Comparison of ENCODE assay signal across 9 mouse cellular contexts in genomic region chr8:4413206-4413605, GRCm38 (mm10).
DNase-seq lines count a peak whose midpoint lies in the region; TF ChIP-seq lines count a peak whose summit lies in the region.
"Had no signal": no experiment of that assay in that cellular context is flagged by ENCODE, and none has a peak within 500 bp of the region (broad histone marks: within the 10 kb centered on the region; RNA-seq: fewer than 3 reads in every experiment).

No protein-coding gene starts in this region.

- H3K36me3 ChIP-seq in ES-E14 (ENCODE audit: control insufficient read depth, insufficient read depth, low read length, poor library complexity, severe bottlenecking) = no peaks in the 10 kb centered on the region
- H3K36me3 ChIP-seq in midbrain, embryonic 10.5 days = no peaks in the 10 kb centered on the region

- H3K4me3 ChIP-seq in ES-E14 (ENCODE audit: insufficient read depth in 1 of 2, low read depth in 1 of 2, low read length in 2 of 2, poor library complexity in 1 of 2, severe bottlenecking in 1 of 2) = no peak overlapping the region
- no peak overlapping the region for H3K4me3 ChIP-seq in midbrain, embryonic 10.5 days

- no peak overlapping the region for H3K9ac ChIP-seq in ES-E14 (ENCODE audit: insufficient read depth, low read depth, low read length, poor library complexity, severe bottlenecking)

- H3K4me1 ChIP-seq in ES-E14 (ENCODE audit: control insufficient read depth in 2 of 2, insufficient read depth in 2 of 2, low read length in 2 of 2, poor library complexity in 1 of 2) = no peaks in the 10 kb centered on the region
- H3K4me1 ChIP-seq in midbrain, embryonic 10.5 days = peaks cover 12% of the 10 kb centered on the region

- no peak overlapping the region for H3K27ac ChIP-seq in ES-E14 (ENCODE audit: insufficient read depth, low read depth, low read length, poor library complexity, severe bottlenecking)
- H3K27ac ChIP-seq in midbrain, embryonic 10.5 days (replicated peaks) = peak overlapping the region; percentile 55; the same call in 1 of the 2 replicates
- H3K27ac ChIP-seq: macrophage had no signal

- DNase-seq in left cerebral cortex, adult 11 months (ENCODE audit: low spot score) = peak; percentile 37
- DNase-seq in left cerebral cortex, postnatal 4 days = no peak
- no peak for DNase-seq in ES-E14 (ENCODE audit: low read depth, low spot score)
- peak; percentile 55 to 60 for DNase-seq in cerebellum, postnatal 14 days
- DNase-seq in heart, postnatal 10 days = peak; percentile 47 to 64
- DNase-seq in kidney, postnatal 4 days = peak; percentile 8 to 37
- peak; percentile 22 for DNase-seq in midbrain, embryonic 10.5 days (ENCODE audit: low spot score)
- no peak for DNase-seq in gastrocnemius, postnatal 10 days

- no peaks in the 10 kb centered on the region for H3K9me3 ChIP-seq in ES-E14 (ENCODE audit: control insufficient read depth, insufficient read depth, low read depth, low read length)
- H3K9me3 ChIP-seq in midbrain, embryonic 10.5 days (replicated peaks) = no peaks in the 10 kb centered on the region; the same call in 1 of the 2 replicates

- 41% methylated on average over 6 of the region's 6 CpGs for WGBS in midbrain, embryonic 10.5 days

- H3K27me3 ChIP-seq in midbrain, embryonic 10.5 days (ENCODE audit: low read depth, poor library complexity, severe bottlenecking) = no peaks in the 10 kb centered on the region

- intact Hi-C loops in left cerebral cortex, postnatal 4 days (cut with DNase I) = no loop called here
- intact Hi-C loops in heart, postnatal 10 days (cut with DNase I) = loop anchor here (1.0 to 5.0 kb wide), 3 partner anchors 79 to 175 kb away; partner anchors contain the start of gene Cers4

- in situ Hi-C loops in ES-E14 (cut with MboI; ENCODE audit: low sequenced_read_pairs in 2 of 2, unreplicated experiment in 2 of 2) = no loop called here

TF ChIP-seq in ES-E14, 5 proteins besides CTCF, POLR2A, EP300 and RAD21:
- TF ChIP-seq ZC3H11A (IDR thresholded peaks at IDR 0.05; ENCODE audit: borderline replicate concordance, low read depth, low read length) = peak; percentile 74; the same call in 1 of the 2 replicates
- TF ChIP-seq HCFC1 (IDR thresholded peaks at IDR 0.05; ENCODE audit: borderline replicate concordance, insufficient read depth, low read length) = no peak
TF ChIP-seq in ES-E14: peak in this region for 1.

Comparison
In these comparisons a context has a peak if more than half of its experiments do, and no peak if none do; other contexts are left out.
1. DNase-seq: peak in left cerebral cortex, adult 11 months (single experiment), cerebellum, postnatal 14 days (2 of 2), heart, postnatal 10 days (2 of 2), kidney, postnatal 4 days (2 of 2) and midbrain, embryonic 10.5 days (single experiment); none in left cerebral cortex, postnatal 4 days (single experiment), ES-E14 (single experiment) and gastrocnemius, postnatal 10 days (single experiment).